Mouse (Mus musculus): ENCODE results near the gene Ctu1. TPM values are rescaled to one million over a fixed set of nuclear protein-coding genes. Genes with fewer than 3 reads are reported as not detected.
"Not testable (repeated sequence)": the region's sequence is repeated elsewhere in the genome, so short reads cannot be mapped to it uniquely, and the experiment has no call there.

Ctu1 gene
- polyA plus RNA-seq, 1 experiment from 2014 or later = 10.8 TPM

DNA sequence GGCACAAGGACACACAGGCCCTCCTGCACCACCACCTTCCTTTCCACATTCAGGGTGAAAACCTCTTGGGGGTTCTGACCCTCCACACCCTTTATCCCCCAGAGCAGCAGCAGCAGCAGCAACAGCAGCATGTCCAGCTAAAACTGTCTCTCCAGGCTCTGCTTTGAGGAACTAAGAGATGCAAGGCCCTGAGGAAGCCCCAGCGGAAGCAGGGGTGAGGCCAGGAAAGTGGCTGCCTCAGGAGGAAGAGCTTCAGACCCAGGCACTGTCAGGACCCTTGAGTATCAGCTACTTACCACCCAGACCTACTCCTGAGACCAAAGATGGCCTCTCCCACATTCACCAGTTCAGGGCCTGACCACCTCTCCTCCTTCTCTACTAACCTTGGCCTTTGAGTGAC is 11.8 kb upstream of the Ctu1 start, which contains the start of gene Siglece:
Siglece (minus strand) TSS at position 160 of the 400 bp plus-strand sequence.
- ATAC-seq (ENCODE audit: insufficient read depth) = no peak
- no peak for TF ChIP-seq CTCF (IDR thresholded peaks at IDR 0.05; ENCODE audit: low read depth)
- DNase-seq = no peak
- H3K4me2 ChIP-seq = no peak within 1 kb of the TSS
- H3K9me3 ChIP-seq (ENCODE audit: low read depth, low read length) = no peaks in the 10 kb centered on the region
- H3K9ac ChIP-seq = no peak within 1 kb of the TSS
- H3K4me1 ChIP-seq (ENCODE audit: insufficient read depth) = no peaks in the 10 kb centered on the region
- H3K27ac ChIP-seq (ENCODE audit: low read depth) = no peak within 1 kb of the TSS
- H3K27me3 ChIP-seq (ENCODE audit: insufficient read depth, low read length) = no peaks in the 10 kb centered on the region
- WGBS = 80% methylated on average over 1 of the region's 1 CpGs
- no peaks in the 10 kb centered on the region for H3K36me3 ChIP-seq (ENCODE audit: insufficient read depth)
- no peak within 1 kb of the TSS for H3K4me3 ChIP-seq (ENCODE audit: low read depth, low read length)

DNA sequence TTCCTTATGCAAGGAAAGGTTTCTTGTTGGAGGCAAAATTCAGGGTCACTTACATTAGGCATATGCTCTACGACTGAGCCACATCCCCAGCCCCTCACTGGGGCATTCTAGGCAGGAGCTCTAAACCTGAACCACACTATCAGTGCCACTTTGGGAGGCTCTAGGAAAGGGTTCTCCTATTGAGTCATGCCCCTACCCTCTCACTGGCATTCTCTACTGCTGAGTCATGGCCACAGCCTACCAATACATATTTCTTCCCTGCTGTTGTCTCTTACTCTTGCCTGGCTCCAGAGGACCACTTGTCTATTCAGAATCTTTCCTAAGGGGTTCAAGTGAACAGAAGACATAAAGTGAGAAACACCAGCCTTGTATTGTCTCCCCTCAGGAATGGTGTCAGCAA is 9.0 kb upstream of the Ctu1 start:
- no peak for TF ChIP-seq CTCF (IDR thresholded peaks at IDR 0.05; ENCODE audit: low read depth)
- no peaks in the 10 kb centered on the region for H3K36me3 ChIP-seq (ENCODE audit: insufficient read depth)
- H3K4me1 ChIP-seq (ENCODE audit: insufficient read depth) = no peaks in the 10 kb centered on the region
- WGBS = 77% methylated on average over 1 of the region's 1 CpGs
- no peaks in the 10 kb centered on the region for H3K27me3 ChIP-seq (ENCODE audit: insufficient read depth, low read length)
- no peak overlapping the region for H3K4me3 ChIP-seq (ENCODE audit: low read depth, low read length)
- no peak overlapping the region for H3K27ac ChIP-seq (ENCODE audit: low read depth)
- no peak overlapping the region for H3K9ac ChIP-seq
- ATAC-seq (ENCODE audit: insufficient read depth) (no peak), DNase-seq (no peak)
- H3K4me2 ChIP-seq = no peak overlapping the region
- no peaks in the 10 kb centered on the region for H3K9me3 ChIP-seq (ENCODE audit: low read depth, low read length)

DNA sequence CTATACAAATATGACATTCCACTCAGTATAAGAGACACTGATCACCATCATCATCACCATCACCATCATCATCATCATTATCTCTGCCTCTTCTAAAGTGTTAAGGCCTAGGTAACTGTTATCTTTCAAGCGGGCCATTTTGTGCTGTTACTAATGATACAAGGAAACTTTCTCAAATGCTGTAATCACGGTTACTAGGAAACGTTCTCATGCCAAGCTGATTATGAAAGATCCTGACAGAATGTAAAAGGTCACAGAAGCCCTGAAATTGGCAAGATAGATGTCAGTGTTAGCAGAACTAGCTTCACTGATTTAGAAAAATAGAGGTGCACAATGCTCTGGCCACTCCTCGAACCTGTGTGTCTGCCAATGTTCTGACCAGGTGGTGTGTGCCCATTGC is 4.6 kb upstream of the Ctu1 start:
- not testable (repeated sequence) for H3K36me3 ChIP-seq (ENCODE audit: insufficient read depth); H3K4me1 ChIP-seq (ENCODE audit: insufficient read depth); H3K9ac ChIP-seq; H3K4me3 ChIP-seq (ENCODE audit: low read depth, low read length); DNase-seq; ATAC-seq (ENCODE audit: insufficient read depth); H3K9me3 ChIP-seq (ENCODE audit: low read depth, low read length); H3K27me3 ChIP-seq (ENCODE audit: insufficient read depth, low read length); H3K4me2 ChIP-seq; H3K27ac ChIP-seq (ENCODE audit: low read depth)
- WGBS = 80% methylated on average over 4 of the region's 4 CpGs

DNA sequence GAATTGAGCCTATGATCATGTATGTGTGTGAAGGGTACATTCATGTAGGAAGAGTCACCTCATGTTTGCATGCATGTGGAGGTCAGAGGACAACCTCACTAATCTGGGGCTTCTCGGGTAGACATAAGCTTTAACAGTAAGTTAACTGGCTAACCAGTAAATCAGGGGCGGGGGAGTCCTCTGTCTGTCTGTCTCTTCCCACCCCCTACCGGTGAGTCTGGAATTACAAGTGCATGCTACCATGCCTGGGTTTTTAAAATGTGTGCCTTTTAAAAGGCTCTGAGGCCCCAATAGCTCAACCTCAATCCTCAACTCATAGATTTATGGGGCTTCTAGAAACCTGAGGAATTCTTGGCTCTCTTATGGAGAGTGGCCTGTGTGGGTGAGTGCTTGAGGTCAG is 3.2 kb upstream of the Ctu1 start:
- H3K9me3 ChIP-seq (ENCODE audit: low read depth, low read length) = no peaks in the 10 kb centered on the region
- ATAC-seq (ENCODE audit: insufficient read depth) = no peak
- H3K4me2 ChIP-seq = no peak overlapping the region
- no peak overlapping the region for H3K9ac ChIP-seq
- H3K4me1 ChIP-seq (ENCODE audit: insufficient read depth) = 0 out of 2 replicates have a peak, but pooled peaks cover 5% of the 10 kb centered on the region
- no peaks in the 10 kb centered on the region for H3K27me3 ChIP-seq (ENCODE audit: insufficient read depth, low read length)
- 16% methylated on average over 3 of the region's 3 CpGs for WGBS
- no peak overlapping the region for H3K4me3 ChIP-seq (ENCODE audit: low read depth, low read length)
- H3K27ac ChIP-seq (ENCODE audit: low read depth) = no peak overlapping the region
- DNase-seq = peak; percentile 47
- H3K36me3 ChIP-seq (ENCODE audit: insufficient read depth) = no peaks in the 10 kb centered on the region
- peak; percentile 60 for TF ChIP-seq CTCF (IDR thresholded peaks at IDR 0.05; ENCODE audit: low read depth)

DNA sequence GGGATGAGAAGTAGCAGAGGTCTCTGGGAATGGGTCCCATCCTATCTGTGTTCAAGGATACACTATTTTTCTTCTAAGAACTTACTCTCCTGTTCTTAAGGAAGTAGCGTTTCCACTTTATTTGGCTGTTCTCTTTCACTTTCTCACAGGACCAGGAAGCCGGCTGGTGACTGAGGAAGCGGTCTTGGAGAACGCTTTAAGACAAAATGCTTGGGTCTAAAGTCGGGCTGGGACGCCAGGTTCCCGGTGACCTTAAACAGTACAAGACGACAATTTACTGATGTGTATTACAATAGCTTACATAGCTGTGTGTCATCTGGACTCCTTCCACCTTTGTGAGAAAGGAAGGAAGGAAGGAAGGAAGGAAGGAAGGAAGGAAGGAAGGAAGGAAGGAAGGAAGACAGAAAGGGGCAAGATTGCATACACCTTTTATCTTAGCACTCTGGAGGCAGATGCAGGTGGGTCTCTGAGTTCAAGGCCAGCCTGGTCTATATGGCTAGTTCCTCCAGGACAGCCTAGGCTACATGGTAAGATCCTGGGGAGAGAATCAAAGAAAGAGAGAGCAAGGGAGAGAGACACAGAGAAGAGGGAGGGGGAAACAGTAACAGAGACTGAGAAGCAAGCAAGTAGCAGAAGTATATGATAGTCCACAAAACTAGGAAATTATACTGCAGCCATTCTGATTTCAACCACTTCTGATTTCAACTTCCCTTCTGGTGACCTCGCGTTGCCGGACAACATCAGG is 580 bp upstream of the Ctu1 start:
- H3K27me3 ChIP-seq (ENCODE audit: insufficient read depth, low read length) = no peaks in the 10 kb centered on the region
- H3K27ac ChIP-seq (ENCODE audit: low read depth) = peak overlapping the region; percentile 61; the same call in 1 of the 2 replicates
- no peaks in the 10 kb centered on the region for H3K9me3 ChIP-seq (ENCODE audit: low read depth, low read length)
- WGBS = 64% methylated on average over 11 of the region's 11 CpGs
- DNase-seq = no peak
- H3K36me3 ChIP-seq (ENCODE audit: insufficient read depth) = peaks cover 13% of the 10 kb centered on the region
- TF ChIP-seq CTCF (IDR thresholded peaks at IDR 0.05; ENCODE audit: low read depth) = no peak
- peak overlapping the region; percentile 81; the same call in 1 of the 2 replicates for H3K9ac ChIP-seq
- peak overlapping the region; percentile 69 for H3K4me3 ChIP-seq (ENCODE audit: low read depth, low read length)
- 0 out of 2 replicates have a peak, but pooled peaks cover 5% of the 10 kb centered on the region for H3K4me1 ChIP-seq (ENCODE audit: insufficient read depth)
- H3K4me2 ChIP-seq = peak overlapping the region; percentile 70
- ATAC-seq (ENCODE audit: insufficient read depth) = no peak; the same call in 1 of the 2 replicates

DNA sequence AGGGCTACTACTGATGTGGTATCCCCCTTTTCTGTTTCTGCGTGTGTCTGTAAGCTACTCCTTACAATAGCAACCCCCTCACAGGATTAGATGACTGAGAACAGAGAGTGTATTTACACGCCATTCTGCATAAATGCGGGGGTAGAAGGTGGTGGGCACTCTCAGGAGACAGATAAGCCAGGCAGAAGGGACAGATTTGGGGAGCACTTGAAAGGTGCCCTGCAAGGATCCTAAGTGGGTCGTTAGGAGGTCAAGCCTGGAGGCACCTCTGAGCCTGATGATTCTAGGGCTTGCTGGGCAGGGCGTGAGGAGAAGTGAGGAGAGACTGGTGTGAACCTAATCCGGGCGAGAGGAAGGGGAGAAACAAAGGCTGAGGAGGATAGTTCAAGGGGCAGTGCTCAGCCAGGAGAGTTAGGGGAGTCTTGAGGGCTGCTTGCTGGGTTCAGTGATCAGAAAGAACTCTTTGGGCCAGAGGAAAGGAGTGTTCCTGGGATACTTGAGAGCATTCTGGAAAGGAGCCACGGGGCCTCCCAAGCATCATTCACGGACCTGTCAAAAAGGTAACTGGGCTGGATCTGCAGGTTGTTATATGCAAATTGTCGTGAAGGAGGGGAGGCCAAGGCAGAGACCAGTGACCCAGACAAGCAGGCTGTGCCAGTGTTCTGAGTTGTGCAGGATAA is 905 bp downstream of the Ctu1 start:
- peaks cover 28% of the 10 kb centered on the region for H3K36me3 ChIP-seq (ENCODE audit: insufficient read depth)
- no peaks in the 10 kb centered on the region for H3K9me3 ChIP-seq (ENCODE audit: low read depth, low read length)
- peak overlapping the region; percentile 70 for H3K4me2 ChIP-seq
- H3K9ac ChIP-seq = peak overlapping the region; percentile 81
- H3K27me3 ChIP-seq (ENCODE audit: insufficient read depth, low read length) = no peaks in the 10 kb centered on the region
- H3K4me3 ChIP-seq (ENCODE audit: low read depth, low read length) = peak overlapping the region; percentile 69
- peak; percentile 42 for DNase-seq
- no peak for TF ChIP-seq CTCF (IDR thresholded peaks at IDR 0.05; ENCODE audit: low read depth)
- no peak; the same call in 1 of the 2 replicates for ATAC-seq (ENCODE audit: insufficient read depth)
- H3K4me1 ChIP-seq (ENCODE audit: insufficient read depth) = 0 out of 2 replicates have a peak, but pooled peaks cover 5% of the 10 kb centered on the region
- 7% methylated on average over 10 of the region's 10 CpGs for WGBS
- H3K27ac ChIP-seq (ENCODE audit: low read depth) = peak overlapping the region; percentile 46; the same call in 1 of the 2 replicates

DNA sequence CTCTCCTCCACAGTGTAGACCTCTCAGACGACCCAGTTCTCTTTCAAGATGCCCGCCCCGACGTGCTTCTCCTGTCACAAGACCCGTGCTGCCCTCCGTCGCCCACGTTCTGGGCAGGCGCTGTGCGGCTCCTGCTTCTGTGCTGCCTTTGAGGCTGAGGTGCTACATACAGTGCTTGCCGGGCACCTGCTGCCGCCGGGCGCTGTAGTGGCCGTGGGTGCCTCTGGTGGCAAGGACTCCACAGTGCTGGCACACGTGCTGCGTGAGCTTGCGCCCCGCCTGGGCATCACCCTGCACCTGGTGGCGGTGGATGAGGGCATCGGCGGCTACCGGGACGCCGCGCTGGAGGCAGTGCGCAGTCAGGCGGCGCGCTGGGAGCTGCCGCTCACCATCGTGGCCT is 3.3 kb downstream of the Ctu1 start:
- no peaks in the 10 kb centered on the region for H3K9me3 ChIP-seq (ENCODE audit: low read depth, low read length)
- H3K36me3 ChIP-seq (ENCODE audit: insufficient read depth) = peaks cover 32% of the 10 kb centered on the region
- no peak overlapping the region for H3K4me3 ChIP-seq (ENCODE audit: low read depth, low read length)
- DNase-seq (no peak), ATAC-seq (ENCODE audit: insufficient read depth) (no peak)
- no peaks in the 10 kb centered on the region for H3K27me3 ChIP-seq (ENCODE audit: insufficient read depth, low read length)
- 0 out of 2 replicates have a peak, but pooled peaks cover 5% of the 10 kb centered on the region for H3K4me1 ChIP-seq (ENCODE audit: insufficient read depth)
- H3K27ac ChIP-seq (ENCODE audit: low read depth) = no peak overlapping the region
- no peak overlapping the region for H3K9ac ChIP-seq
- H3K4me2 ChIP-seq = no peak overlapping the region
- 88% methylated on average over 32 of the region's 32 CpGs for WGBS
- no peak for TF ChIP-seq CTCF (IDR thresholded peaks at IDR 0.05; ENCODE audit: low read depth)
